Mouse (Mus musculus) intestine, embryonic 14.5 days (tissue): ENCODE measurements around the gene Mpv17l2. TPM values are rescaled to one million over a fixed set of nuclear protein-coding genes. Genes with fewer than 3 reads are reported as not detected.

Experiments
- ATAC-seq: fragments of 200-750 bp; cut with Nextera tagmentation; replicated peaks from 2 replicates; pipeline ENCODE4 v1.8.0; 2017; ENCODE audit warnings: low read depth, moderate number of reproducible peaks, moderate TSS enrichment, moderate library complexity; ENCODE audit not compliant: low FRiP score, low TSS enrichment
- DNase-seq: peaks from one replicate; pipeline ENCODE4 v3.0.0-alpha.2; 2018; ENCODE audit warnings: low spot score
- H3K27ac ChIP-seq: fragments of 300-500 bp; sonication (generic); 2 replicates; pipeline ENCODE4 v1.5.1; 2014; ENCODE audit warnings: low read depth, mild to moderate bottlenecking, control low read depth
- H3K27me3 ChIP-seq: fragments of 300-500 bp; sonication (generic); replicated peaks from 2 replicates; pipeline ENCODE4 v1.6.1; 2014; ENCODE audit warnings: low read length, control low read depth; ENCODE audit not compliant: control insufficient read depth, insufficient read depth
- H3K36me3 ChIP-seq: fragments of 300-500 bp; sonication (generic); 2 replicates; pipeline ENCODE4 v1.6.1; 2014; ENCODE audit warnings: low read length, control low read depth; ENCODE audit not compliant: control insufficient read depth, insufficient read depth
- H3K4me1 ChIP-seq: fragments of 300-500 bp; sonication (generic); replicated peaks from 2 replicates; pipeline ENCODE4 v1.6.1; 2014; ENCODE audit warnings: low read length, control low read depth, mixed read lengths; ENCODE audit not compliant: control insufficient read depth, insufficient read depth
- H3K4me2 ChIP-seq: fragments of 300-500 bp; sonication (generic); 2 replicates; pipeline ENCODE4 v1.6.1; 2014; ENCODE audit warnings: low read length
- H3K4me3 ChIP-seq: fragments of 300-500 bp; sonication (generic); 2 replicates; pipeline ENCODE4 v1.5.1; 2014; ENCODE audit warnings: low read depth, low read length, control low read depth, mixed read lengths
- H3K9ac ChIP-seq: fragments of 300-500 bp; sonication (generic); 2 replicates; pipeline ENCODE4 v1.6.1; 2014; ENCODE audit warnings: mild to moderate bottlenecking, low read length
- H3K9me3 ChIP-seq: fragments of 300-500 bp; sonication (generic); 2 replicates; pipeline ENCODE4 v1.6.1; 2016; ENCODE audit warnings: low read length, control low read depth; ENCODE audit not compliant: control insufficient read depth
- WGBS: fragments of 180-500 bp; shearing (Covaris S2); extraction: QIAGEN DNeasy Blood & Tissue Kit; methylation state at CpG from one replicate; pipeline ENCODE4 v1.1.7; 2014; 5-methylcytosine and 5-hydroxymethylcytosine counted together
- polyA plus RNA-seq: library from polyadenylated mRNA; unstranded; fragments of >200 nt; fragmentation: Nextera tagmentation; extraction: Ambion mirVana; gene quantifications from 2 replicates; pipeline ENCODE4 v1.2.1, GENCODE M21; 2014

Mpv17l2 gene
- polyA plus RNA-seq, 1 experiment from 2014 or later: 59.9 TPM

GRCm38 (mm10) chr8:70786291-70787050 lies 25.7 kb upstream of the Mpv17l2 start:
- WGBS: 88% methylated on average over 25 of the region's 25 CpGs
- no peak overlapping the region for H3K4me2 ChIP-seq
- H3K4me1 ChIP-seq: peaks cover 8% of the 10 kb centered on the region

GRCm38 (mm10) chr8:70780093-70780492 lies 19.3 kb upstream of the Mpv17l2 start:
- WGBS: 70% methylated on average over 11 of the region's 11 CpGs
- H3K9ac ChIP-seq: 0 out of 2 replicates have a peak overlapping the region, but pooled peaks have one; percentile 13
- H3K27me3 ChIP-seq: no peaks in the 10 kb centered on the region
- H3K27ac ChIP-seq: no peak overlapping the region
- peaks cover 52% of the 10 kb centered on the region for H3K36me3 ChIP-seq
- peaks cover 14% of the 10 kb centered on the region for H3K4me1 ChIP-seq
- DNase-seq: no peak
- no peak overlapping the region for H3K4me3 ChIP-seq
- no peak for ATAC-seq
- no peaks in the 10 kb centered on the region for H3K9me3 ChIP-seq
- H3K4me2 ChIP-seq: no peak overlapping the region

More at GRCm38 (mm10) chr8:70786291-70787050, 25.7 kb upstream of the Mpv17l2 start:
- ATAC-seq: no peak
- Histone ChIP-seq H3K27me3 (no peaks in the 10 kb centered on the region), H3K9me3 (no peaks in the 10 kb centered on the region), H3K36me3 (peaks cover 53% of the 10 kb centered on the region), H3K4me3 (no peak overlapping the region), H3K9ac (no peak overlapping the region), H3K27ac (no peak overlapping the region)
- no peak for DNase-seq

- ATAC-seq (peak; percentile 93), DNase-seq (peak; percentile 98)
- Histone ChIP-seq H3K27me3 (no peaks in the 10 kb centered on the region), H3K9ac (peak within 1 kb of the TSS; percentile 97), H3K4me3 (peak within 1 kb of the TSS; percentile 62), H3K27ac (peak within 1 kb of the TSS; percentile 100), H3K36me3 (peaks cover 56% of the 10 kb centered on the region), H3K9me3 (no peaks in the 10 kb centered on the region), H3K4me1 (peaks cover 27% of the 10 kb centered on the region), H3K4me2 (peak within 1 kb of the TSS; percentile 96)
- WGBS: under 1% methylated on average over 92 of the region's 94 CpGs
These were observed 16.0 kb upstream of the Mpv17l2 start, which contains the start of gene Pik3r2 for GRCm38 (mm10) chr8:70776496-70777444. Gene Pik3r2 (minus strand): TSS chr8:70776713.

DNA sequence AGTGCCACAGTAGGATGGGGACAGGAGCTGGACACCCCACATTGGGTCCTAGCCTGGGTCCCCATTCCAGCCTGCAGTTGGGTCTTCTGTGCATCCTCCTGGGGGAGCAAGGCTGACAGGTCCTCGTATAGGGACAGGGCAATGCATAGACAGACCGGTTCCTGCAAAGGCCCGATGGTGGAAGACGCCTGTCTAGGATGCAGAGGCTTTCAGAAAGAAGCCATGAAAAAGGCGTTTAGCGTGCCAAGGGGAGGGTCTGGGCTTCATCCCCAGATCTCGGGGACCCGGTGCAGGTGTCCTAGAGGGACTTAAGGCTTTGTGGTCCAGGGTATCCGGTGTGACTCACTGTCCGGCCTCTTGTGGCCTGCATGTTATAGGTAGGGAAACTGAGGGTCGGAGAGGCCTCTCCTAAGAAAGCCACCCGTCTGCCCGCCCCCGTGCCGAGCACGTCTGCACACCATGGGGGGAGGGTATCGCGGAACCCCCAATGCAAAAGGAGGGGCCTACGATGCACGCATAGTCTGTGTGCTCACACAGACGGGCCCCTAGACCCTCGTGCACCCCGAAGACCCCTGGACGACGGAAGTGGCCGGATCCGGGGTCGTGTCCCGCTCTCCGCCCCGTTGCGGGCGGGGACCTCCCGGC lies 15.2 kb upstream of the Mpv17l2 start:
- Histone ChIP-seq H3K27ac (peak overlapping the region; percentile 100), H3K9me3 (no peaks in the 10 kb centered on the region), H3K9ac (peak overlapping the region; percentile 97), H3K4me2 (peak overlapping the region; percentile 96), H3K4me1 (peaks cover 27% of the 10 kb centered on the region), H3K4me3 (peak overlapping the region; percentile 62), H3K27me3 (no peaks in the 10 kb centered on the region), H3K36me3 (peaks cover 57% of the 10 kb centered on the region)
- ATAC-seq (peak; percentile 24; the same call in 1 of the 2 replicates), DNase-seq (no peak)
- WGBS: 2% methylated on average over 34 of the region's 34 CpGs

DNA sequence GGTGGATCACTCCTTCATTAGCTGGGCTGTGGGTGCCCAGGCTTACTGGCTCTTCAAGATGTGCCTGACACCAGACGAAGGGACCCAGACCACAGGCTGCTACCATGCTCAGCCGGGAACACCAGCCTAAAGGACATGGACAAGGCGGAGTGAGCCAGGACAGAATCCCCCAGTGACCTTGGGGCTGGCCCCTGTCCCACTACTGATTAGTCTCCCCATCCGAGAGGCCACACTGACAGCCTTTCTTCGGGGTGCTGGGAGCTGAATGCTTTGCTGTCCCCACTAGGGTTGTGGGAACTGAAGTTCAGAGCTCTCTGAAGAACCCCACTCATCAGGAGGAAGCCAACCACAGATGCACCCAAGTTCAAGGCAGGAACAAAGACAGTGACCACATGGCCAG lies 14.5 kb upstream of the Mpv17l2 start:
- WGBS: 91% methylated on average over 5 of the region's 5 CpGs
- Histone ChIP-seq H3K36me3 (peaks cover 55% of the 10 kb centered on the region), H3K9me3 (no peaks in the 10 kb centered on the region), H3K27ac (no peak overlapping the region), H3K4me1 (peaks cover 27% of the 10 kb centered on the region), H3K27me3 (no peaks in the 10 kb centered on the region), H3K4me3 (peak overlapping the region; percentile 62; the same call in 1 of the 2 replicates), H3K4me2 (peak overlapping the region; percentile 96), H3K9ac (peak overlapping the region; percentile 97; the same call in 1 of the 2 replicates)
- no peak for ATAC-seq
- no peak for DNase-seq

- Histone ChIP-seq H3K9me3 (no peaks in the 10 kb centered on the region), H3K27me3 (no peaks in the 10 kb centered on the region), H3K9ac (peak overlapping the region; percentile 97; the same call in 1 of the 2 replicates), H3K4me3 (no peak overlapping the region), H3K4me1 (peaks cover 27% of the 10 kb centered on the region), H3K4me2 (no peak overlapping the region), H3K27ac (no peak overlapping the region), H3K36me3 (peaks cover 56% of the 10 kb centered on the region)
- ATAC-seq (no peak), DNase-seq (no peak)
- 93% methylated on average over 18 of the region's 18 CpGs for WGBS
These were observed 14.0 kb upstream of the Mpv17l2 start for GRCm38 (mm10) chr8:70774740-70775139.

- peaks cover 27% of the 10 kb centered on the region for H3K4me1 ChIP-seq
- H3K27me3 ChIP-seq: no peaks in the 10 kb centered on the region
- no peak overlapping the region for H3K27ac ChIP-seq
- WGBS: 55% methylated on average over 9 of the region's 9 CpGs
- no peaks in the 10 kb centered on the region for H3K9me3 ChIP-seq
- H3K4me3 ChIP-seq: no peak overlapping the region
- DNase-seq: no peak
- H3K9ac ChIP-seq: peak overlapping the region; percentile 23
- no peak for ATAC-seq
- H3K36me3 ChIP-seq: peaks cover 52% of the 10 kb centered on the region
- H3K4me2 ChIP-seq: no peak overlapping the region
These were observed 13.1 kb upstream of the Mpv17l2 start for GRCm38 (mm10) chr8:70773833-70774232.

DNA sequence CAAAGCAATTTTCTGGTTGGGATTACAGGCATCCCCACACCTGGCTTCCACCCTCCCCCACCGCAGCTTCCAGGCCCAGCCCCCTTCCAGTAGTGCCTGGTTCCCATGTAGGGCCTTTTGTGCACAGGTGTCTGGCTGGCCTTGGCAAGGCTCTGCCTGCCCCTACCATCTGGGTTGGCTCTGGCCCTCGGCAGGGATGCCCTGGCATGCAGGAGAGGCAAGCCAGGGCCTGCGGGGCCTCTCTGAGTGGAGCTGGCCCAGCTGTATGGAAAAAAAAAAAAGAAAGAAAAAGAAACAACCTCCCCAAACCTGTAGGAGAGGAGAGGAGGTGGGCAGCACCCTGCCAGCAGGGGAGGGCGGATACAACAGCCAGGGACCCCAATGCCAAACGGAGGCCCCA lies 12.7 kb upstream of the Mpv17l2 start:
- Histone ChIP-seq H3K4me3 (no peak overlapping the region), H3K36me3 (peaks cover 56% of the 10 kb centered on the region), H3K4me2 (no peak overlapping the region), H3K27ac (no peak overlapping the region), H3K4me1 (peaks cover 27% of the 10 kb centered on the region), H3K9ac (no peak overlapping the region; the same call in 1 of the 2 replicates), H3K9me3 (no peaks in the 10 kb centered on the region), H3K27me3 (no peaks in the 10 kb centered on the region)
- ATAC-seq (no peak), DNase-seq (no peak)
- WGBS: 83% methylated on average over 5 of the region's 5 CpGs
